Mouse (Mus musculus) ZHBTc4 (cell line): ENCODE results near the gene Wdr81.
A peak's percentile ranks its signal among the peaks of the same experiment; 100 is the strongest.

ENCODE experiments used
- DNase-seq: peaks from one replicate; pipeline ENCODE4 v3.0.0-alpha.2; 2011; ENCODE audit warnings: low read depth, low spot score

The Wdr81 gene

GRCm38 (mm10) chr11:75453991-75454930 is at the start of gene Wdr81:
Gene Wdr81, minus strand, starts transcription at chr11:75454717.
- peak; percentile 95 for DNase-seq

DNA sequence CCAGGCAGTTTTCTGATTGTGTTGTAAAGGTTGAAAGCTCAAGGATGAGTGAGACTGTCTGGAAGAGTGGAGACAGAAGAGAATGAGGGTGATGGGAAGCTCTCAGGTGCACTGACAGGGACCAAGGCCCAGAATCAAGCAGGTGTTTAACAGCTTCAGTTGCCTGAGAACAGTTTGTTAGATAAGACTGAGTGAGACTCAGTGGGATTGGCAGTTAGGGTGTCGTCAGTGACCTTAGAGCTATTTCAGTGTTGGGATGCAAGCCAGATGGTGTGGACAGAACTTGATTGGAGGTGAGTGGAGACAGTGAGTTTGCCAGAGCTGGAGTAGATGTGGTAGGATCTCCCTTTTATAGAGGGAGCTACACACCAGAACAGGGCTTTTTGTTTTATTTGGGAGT is 43.6 kb upstream of the Wdr81 start:
- DNase-seq: no peak

GRCm38 (mm10) chr11:75494296-75495049 is 40.0 kb upstream of the Wdr81 start:
- DNase-seq: no peak

- no peak for DNase-seq
Measured at GRCm38 (mm10) chr11:75487496-75487895, 33.0 kb upstream of the Wdr81 start.

- DNase-seq: peak; percentile 98
Measured at GRCm38 (mm10) chr11:75486601-75487285, 32.2 kb upstream of the Wdr81 start, which contains the start of gene Prpf8. Gene Prpf8, plus strand, starts transcription at chr11:75486816.

GRCm38 (mm10) chr11:75486192-75486591 is 31.7 kb upstream of the Wdr81 start:
- DNase-seq: no peak

GRCm38 (mm10) chr11:75473376-75473775 is 18.9 kb upstream of the Wdr81 start:
- peak; percentile 57 for DNase-seq

- DNase-seq: no peak
Measured at GRCm38 (mm10) chr11:75472469-75473081, 18.1 kb upstream of the Wdr81 start.

DNA sequence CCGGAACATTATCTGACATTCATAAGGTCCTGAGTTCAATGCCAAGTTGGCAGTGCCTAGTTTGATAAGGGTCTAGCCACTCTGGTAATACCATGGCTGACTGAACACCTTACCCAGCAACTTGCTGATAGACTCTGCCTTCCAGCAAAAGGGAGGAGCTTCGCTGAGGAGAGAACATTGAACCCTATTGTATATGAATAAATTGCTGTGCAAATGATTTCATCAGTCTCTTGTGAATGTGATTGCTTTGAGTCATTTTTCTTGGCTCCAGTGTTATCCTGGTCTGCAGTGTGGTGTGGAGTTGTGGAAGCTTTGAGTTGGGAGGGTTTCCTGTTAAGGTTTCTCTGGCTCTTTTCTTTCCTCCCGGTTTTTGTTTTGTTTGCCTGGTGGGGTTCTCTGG is 16.2 kb upstream of the Wdr81 start:
- DNase-seq: no peak

DNA sequence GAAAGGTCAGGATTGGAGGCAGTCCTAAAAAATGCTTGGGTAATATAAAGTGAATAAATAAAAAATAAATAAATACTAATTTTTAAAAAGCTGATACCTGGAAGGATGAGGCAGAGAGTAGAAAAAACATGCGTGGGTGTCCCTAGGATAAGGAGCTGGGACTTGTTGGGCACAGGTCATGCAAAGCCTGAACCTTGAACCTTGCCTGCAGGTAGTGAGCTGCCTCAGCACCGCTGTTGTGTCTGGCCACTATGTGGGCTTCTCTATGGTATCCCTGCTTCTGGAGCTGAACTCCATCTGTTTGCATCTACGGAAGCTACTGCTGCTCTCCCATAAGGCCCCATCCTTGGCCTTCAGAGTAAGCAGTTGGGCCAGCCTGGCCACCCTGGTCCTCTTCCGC is 14.7 kb upstream of the Wdr81 start:
- DNase-seq: no peak

GRCm38 (mm10) chr11:75468410-75468809 is 13.9 kb upstream of the Wdr81 start:
- DNase-seq: no peak

- DNase-seq: peak; percentile 83
Measured at GRCm38 (mm10) chr11:75467512-75468215, 13.1 kb upstream of the Wdr81 start.

DNA sequence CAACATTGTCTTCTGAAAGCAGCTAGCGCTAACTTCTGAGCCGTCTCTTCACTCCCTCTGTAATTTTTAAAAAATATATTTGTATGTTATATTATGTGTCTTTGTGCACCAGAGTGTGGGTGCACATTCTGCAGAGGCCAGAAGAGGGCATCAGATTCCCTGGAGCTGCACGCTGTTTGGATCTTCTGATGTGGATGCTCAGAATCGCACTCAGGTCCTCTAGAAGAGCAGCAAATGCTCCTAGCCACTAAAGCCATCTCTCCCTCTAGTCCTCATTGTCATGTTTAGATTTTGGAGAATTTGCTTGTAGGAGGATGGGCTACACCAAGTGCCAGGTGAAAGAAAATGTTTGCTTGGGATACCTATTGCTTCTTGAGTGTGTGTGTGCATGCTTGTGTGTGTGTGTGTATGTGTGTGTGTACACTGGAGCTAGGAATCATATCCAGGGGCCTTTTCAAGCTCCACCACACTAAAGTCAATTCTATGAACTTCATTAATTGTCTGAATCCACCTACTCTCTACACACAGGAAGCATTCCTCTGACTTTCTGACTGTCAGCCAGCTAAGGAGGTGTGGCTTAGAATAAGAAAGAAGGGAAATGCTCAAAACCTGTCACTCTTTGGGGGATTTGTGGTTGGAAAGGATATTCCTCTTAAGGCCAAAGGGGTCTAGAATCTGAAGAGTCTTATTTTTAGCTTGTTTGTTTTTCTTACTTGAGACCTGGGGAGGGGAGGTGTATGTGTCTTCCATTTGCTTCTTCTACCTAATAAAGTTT is 12.4 kb upstream of the Wdr81 start:
- DNase-seq: peak; percentile 54

- no peak for DNase-seq
Measured at GRCm38 (mm10) chr11:75465051-75465450, 10.5 kb upstream of the Wdr81 start.

DNA sequence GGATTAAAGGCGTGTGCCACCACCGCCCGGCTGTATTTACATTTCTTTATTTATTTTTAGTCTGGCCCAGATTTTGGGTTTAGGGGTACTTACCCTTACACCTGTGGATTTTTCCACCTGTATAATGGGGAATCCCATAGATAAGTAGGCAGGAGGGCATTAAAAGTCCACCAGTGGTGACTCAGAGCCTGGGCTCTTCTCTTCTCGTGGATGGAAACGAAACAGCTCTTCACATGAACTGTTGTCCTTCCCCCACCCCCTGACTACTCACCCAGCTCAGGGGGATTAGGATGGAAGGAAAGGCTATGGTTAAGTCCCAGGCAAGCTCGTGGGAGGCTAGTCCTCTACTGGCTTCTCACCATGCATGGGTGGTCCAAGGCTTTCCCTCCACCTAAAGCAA is 9.9 kb upstream of the Wdr81 start:
- no peak for DNase-seq

DNA sequence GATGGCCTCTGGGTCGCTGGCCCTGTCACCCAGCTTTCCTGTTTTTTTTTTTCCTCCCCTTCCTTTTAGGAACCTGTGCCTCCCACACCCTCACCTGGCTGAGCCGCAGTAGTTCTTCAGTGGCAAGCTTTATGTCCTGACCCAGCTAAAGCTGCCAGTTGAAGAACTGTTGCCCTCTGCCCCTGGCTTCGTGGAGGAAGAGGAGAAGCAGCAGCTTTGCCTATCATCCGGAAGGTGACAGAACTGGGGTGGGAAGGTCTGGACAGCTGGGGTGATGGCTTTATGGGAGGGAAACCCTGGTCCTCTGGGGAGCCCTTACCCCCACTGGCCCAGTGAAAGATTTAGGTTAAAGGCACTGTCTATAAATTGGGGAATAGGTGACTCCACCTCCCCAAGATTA is 9.1 kb upstream of the Wdr81 start:
- DNase-seq: no peak

DNA sequence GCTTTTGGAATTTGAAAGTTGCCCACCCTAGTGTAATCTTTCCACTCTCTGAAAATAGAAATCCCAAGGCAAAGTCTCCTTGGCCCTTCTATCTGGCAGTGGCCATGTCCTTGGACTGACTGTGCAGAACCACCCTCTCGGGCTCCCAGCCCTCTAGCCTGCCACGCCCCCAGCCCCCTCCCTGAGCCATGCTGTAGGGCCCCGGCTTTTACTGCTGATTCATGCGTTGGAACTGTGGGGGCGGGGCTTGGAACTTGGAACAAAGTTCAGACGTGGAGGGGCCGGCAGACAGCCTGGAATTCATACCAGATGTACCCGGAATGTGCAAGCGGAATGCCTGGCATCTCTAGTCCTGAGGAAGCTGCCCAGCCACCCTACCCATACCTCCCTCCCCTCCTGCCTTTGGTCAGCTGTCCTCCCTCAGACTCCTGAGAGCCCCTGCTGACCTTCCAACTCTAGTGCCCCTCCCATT is 8.4 kb upstream of the Wdr81 start:
- DNase-seq: peak; percentile 96

- peak; percentile 86 for DNase-seq
Measured at GRCm38 (mm10) chr11:75462253-75462783, 7.8 kb upstream of the Wdr81 start.

- DNase-seq: no peak
Measured at GRCm38 (mm10) chr11:75461743-75462252, 7.3 kb upstream of the Wdr81 start.
